Mouse (Mus musculus): ENCODE results near the gene Adamts3.
A peak's percentile ranks its signal among the peaks of the same experiment; 100 is the strongest.

Adamts3 gene

GRCm38 (mm10) chr5:89883051-89883907 is at the start of gene Adamts3:
Gene Adamts3 (minus strand): TSS chr5:89883334.
- DNase-seq (ENCODE audit: inconsistent age in 2 of 2, low spot score in 1 of 2): peak; percentile 75 to 91

- DNase-seq (ENCODE audit: inconsistent age in 2 of 2, low spot score in 1 of 2): no peak
These were observed 48.4 kb upstream of the Adamts3 start for GRCm38 (mm10) chr5:89931511-89931910.

- no peak for DNase-seq (ENCODE audit: inconsistent age in 2 of 2, low spot score in 1 of 2)
These were observed 29.2 kb upstream of the Adamts3 start for GRCm38 (mm10) chr5:89912359-89912758.

DNA sequence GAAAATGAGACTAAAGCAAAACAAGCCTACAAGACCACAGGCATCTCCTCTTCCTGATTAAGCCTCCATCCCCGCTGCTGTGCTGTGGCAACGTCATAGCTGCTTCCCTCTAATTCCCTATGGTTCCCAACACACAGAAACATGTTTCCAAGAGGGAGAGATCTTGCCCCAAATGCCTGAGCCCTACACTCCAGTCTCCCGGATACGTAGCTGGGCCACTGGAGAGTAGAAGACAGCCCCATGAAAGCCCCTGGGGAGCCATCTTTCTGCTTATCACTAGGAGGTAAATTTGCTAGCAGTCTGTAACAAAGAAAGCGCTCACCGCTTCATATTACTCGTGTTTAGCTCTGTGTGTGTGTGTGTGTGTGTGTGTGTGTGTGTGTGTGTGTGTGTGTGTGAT is 28.8 kb upstream of the Adamts3 start:
- no peak for DNase-seq (ENCODE audit: inconsistent age in 2 of 2, low spot score in 1 of 2)

DNA sequence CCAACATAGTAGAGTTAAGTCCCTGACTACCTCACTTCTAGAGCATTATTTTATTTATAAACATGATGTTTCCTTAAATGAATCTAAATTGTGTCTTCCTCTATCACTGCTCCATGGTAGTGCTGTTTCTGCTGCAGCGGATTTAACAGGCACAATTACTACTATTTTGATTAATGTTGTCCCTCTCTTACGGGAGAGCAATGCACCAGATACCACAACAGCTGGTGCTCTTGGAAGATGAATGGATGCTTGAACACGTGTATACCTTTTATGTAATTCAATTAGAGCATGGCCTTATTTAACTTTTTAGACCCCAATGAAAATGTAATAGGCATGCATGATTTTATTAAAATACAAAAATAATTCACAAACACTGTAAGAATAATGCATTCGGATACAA is 28.4 kb upstream of the Adamts3 start:
- DNase-seq (ENCODE audit: inconsistent age in 2 of 2, low spot score in 1 of 2): no peak

GRCm38 (mm10) chr5:89906884-89907431 is 23.8 kb upstream of the Adamts3 start:
- DNase-seq (ENCODE audit: inconsistent age in 2 of 2, low spot score in 1 of 2): no peak

GRCm38 (mm10) chr5:89901026-89901425 is 17.9 kb upstream of the Adamts3 start:
- DNase-seq (ENCODE audit: inconsistent age in 2 of 2, low spot score in 1 of 2): no peak

GRCm38 (mm10) chr5:89897495-89897894 is 14.4 kb upstream of the Adamts3 start:
- peak; percentile 44 to 75 for DNase-seq (ENCODE audit: inconsistent age in 2 of 2, low spot score in 1 of 2)

GRCm38 (mm10) chr5:89895520-89895919 is 12.4 kb upstream of the Adamts3 start:
- DNase-seq (ENCODE audit: inconsistent age in 2 of 2, low spot score in 1 of 2): no peak

- DNase-seq (ENCODE audit: inconsistent age in 2 of 2, low spot score in 1 of 2): peak in 1 of 2 experiments; percentile 74
These were observed 1.9 kb upstream of the Adamts3 start for GRCm38 (mm10) chr5:89884991-89885390.

GRCm38 (mm10) chr5:89883908-89884204 is 722 bp upstream of the Adamts3 start:
- DNase-seq (ENCODE audit: inconsistent age in 2 of 2, low spot score in 1 of 2): no peak

- peak; percentile 76 to 88 for DNase-seq (ENCODE audit: inconsistent age in 2 of 2, low spot score in 1 of 2)
These were observed 921 bp downstream of the Adamts3 start for GRCm38 (mm10) chr5:89882091-89882734.

GRCm38 (mm10) chr5:89881425-89881824 is 1.7 kb downstream of the Adamts3 start:
- no peak for DNase-seq (ENCODE audit: inconsistent age in 2 of 2, low spot score in 1 of 2)

- no peak for DNase-seq (ENCODE audit: inconsistent age in 2 of 2, low spot score in 1 of 2)
These were observed 4.2 kb downstream of the Adamts3 start for GRCm38 (mm10) chr5:89878866-89879392.

- no peak for DNase-seq (ENCODE audit: inconsistent age in 2 of 2, low spot score in 1 of 2)
These were observed 10.5 kb downstream of the Adamts3 start for GRCm38 (mm10) chr5:89872661-89873060.

DNA sequence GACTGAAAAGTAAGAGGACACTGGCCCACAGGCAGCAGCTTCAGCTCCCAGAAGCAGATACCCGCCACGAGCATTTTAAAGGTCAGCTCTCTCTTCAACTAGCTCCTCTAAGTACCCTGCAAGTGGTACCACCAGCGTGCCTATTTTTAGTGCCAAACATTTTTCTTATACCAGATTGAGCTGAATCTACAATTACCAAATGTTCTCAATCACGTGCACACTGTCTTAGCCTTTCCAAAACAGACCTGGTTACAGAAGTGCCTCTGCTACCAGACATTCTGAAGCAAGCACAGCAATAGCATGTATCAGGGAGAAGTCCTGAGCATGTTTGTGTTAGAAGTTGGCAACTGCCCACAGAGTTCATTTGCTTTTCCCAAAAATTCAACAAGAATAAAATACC is 23.5 kb downstream of the Adamts3 start:
- no peak for DNase-seq (ENCODE audit: inconsistent age in 2 of 2, low spot score in 1 of 2)

GRCm38 (mm10) chr5:89858837-89859236 is 24.3 kb downstream of the Adamts3 start:
- DNase-seq (ENCODE audit: inconsistent age in 2 of 2, low spot score in 1 of 2): no peak

DNA sequence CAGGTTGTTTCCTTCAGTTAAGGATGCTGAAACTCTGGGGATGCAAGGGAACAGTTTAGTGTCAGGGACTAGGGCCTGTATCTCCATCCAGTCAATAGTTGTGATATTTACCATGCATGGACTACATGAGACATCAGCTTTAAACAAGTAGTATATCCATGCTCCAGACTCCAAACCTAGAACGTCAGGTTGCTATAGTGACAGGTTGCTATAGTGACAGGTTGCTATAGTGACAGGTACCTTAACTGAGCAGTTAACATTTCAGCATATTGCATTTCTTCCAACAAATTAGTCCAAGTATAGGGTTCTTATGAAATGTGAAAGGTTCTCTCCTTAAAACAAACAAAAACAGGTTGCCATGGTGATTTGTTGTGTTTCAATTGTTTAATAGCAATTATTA is 36.6 kb downstream of the Adamts3 start:
- DNase-seq (ENCODE audit: inconsistent age in 2 of 2, low spot score in 1 of 2): no peak

- DNase-seq (ENCODE audit: inconsistent age in 2 of 2, low spot score in 1 of 2): peak; percentile 13 to 44
These were observed 38.8 kb downstream of the Adamts3 start for GRCm38 (mm10) chr5:89844354-89844753.

GRCm38 (mm10) chr5:89843478-89843877 is 39.7 kb downstream of the Adamts3 start:
- DNase-seq (ENCODE audit: inconsistent age in 2 of 2, low spot score in 1 of 2): no peak

GRCm38 (mm10) chr5:89839627-89840026 is 43.5 kb downstream of the Adamts3 start:
- peak; percentile 44 to 83 for DNase-seq (ENCODE audit: inconsistent age in 2 of 2, low spot score in 1 of 2)

DNA sequence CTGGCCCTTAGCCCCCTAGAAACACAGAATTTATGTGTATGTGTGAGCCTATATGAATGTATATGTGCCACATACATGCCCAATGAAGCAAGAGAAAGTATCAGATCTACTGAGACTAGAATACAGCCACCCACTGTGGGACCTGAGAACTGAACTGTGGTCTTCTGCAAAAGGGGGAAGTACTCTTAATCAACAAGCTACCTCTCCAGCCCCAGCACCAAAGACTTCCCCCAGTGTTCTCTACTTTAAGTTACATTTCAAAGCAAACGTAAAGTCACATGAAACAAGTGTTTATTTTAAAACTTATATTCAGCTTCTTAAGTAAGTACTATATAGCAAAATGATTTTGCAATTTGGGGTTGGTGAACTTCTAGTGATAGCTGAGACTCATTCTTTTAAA is 62.0 kb downstream of the Adamts3 start:
- DNase-seq (ENCODE audit: inconsistent age in 2 of 2, low spot score in 1 of 2): no peak
